Mouse (Mus musculus) embryonic facial prominence, embryonic 10.5 days (tissue): ENCODE data around the gene Adap1. TPM values are rescaled to one million over a fixed set of nuclear protein-coding genes. Genes with fewer than 3 reads are reported as not detected.

ENCODE experiments used
- DNase-seq: peaks from one replicate; pipeline ENCODE4 v3.0.0-alpha.2; 2017; ENCODE audit warnings: low spot score
- H3K27ac ChIP-seq: fragments of 300-500 bp; sonication (generic); replicated peaks from 2 replicates; pipeline ENCODE4 v1.5.1; 2016; ENCODE audit warnings: mild to moderate bottlenecking
- H3K27me3 ChIP-seq: fragments of 300-500 bp; sonication (generic); replicated peaks from 2 replicates; pipeline ENCODE4 v1.6.1; 2016; ENCODE audit warnings: low read depth, mild to moderate bottlenecking; ENCODE audit not compliant: poor library complexity, severe bottlenecking
- H3K36me3 ChIP-seq: fragments of 300-500 bp; sonication (generic); replicated peaks from 2 replicates; pipeline ENCODE4 v1.6.1; 2016; ENCODE audit warnings: mild to moderate bottlenecking, moderate library complexity
- H3K4me1 ChIP-seq: fragments of 300-500 bp; sonication (generic); 2 replicates; pipeline ENCODE4 v1.6.1; 2016
- H3K4me3 ChIP-seq: fragments of 300-500 bp; sonication (generic); 2 replicates; pipeline ENCODE4 v1.5.1; 2016; ENCODE audit warnings: mild to moderate bottlenecking, moderate library complexity
- H3K9me3 ChIP-seq: fragments of 300-500 bp; sonication (generic); 2 replicates; pipeline ENCODE4 v1.6.1; 2016; ENCODE audit warnings: mild to moderate bottlenecking
- WGBS: fragments of 180-500 bp; shearing (Covaris S2); methylation state at CpG from one replicate; pipeline ENCODE4 v1.1.7; 2016; 5-methylcytosine and 5-hydroxymethylcytosine counted together
- polyA plus RNA-seq: library from polyadenylated mRNA; unstranded; fragments of >200 nt; fragmentation: Nextera tagmentation; extraction: Ambion mirVana; gene quantifications from 2 replicates; pipeline ENCODE4 v1.2.1, GENCODE M21; 2016

The Adap1 gene
- polyA plus RNA-seq, 1 experiment from 2014 or later: 0.51 TPM

DNA sequence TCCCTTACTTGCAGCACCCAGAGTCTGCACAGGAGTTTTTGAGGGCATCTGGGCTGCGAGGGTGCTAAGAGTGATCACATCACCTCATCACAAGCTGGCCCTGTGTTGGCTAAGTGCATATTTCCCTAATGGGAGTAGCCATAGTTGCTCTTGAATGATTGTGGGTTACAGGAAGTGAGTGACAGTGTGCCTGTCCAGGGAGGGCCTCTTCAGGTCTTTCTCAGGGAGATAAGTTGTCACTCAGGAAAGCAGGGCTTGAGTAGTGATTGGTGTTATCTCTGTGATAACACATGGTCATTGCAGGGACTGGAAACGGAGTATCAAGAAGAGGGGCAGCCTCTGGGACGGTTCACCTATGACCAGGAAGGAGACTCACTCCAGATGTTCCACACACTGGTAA, 77.7 kb downstream of the Adap1 start:
- WGBS: 91% methylated on average over 3 of the region's 3 CpGs
- H3K9me3 ChIP-seq: no peaks in the 10 kb centered on the region
- peaks cover 80% of the 10 kb centered on the region for H3K36me3 ChIP-seq
- H3K4me3 ChIP-seq: no peak overlapping the region
- peaks cover 7% of the 10 kb centered on the region for H3K4me1 ChIP-seq
- no peaks in the 10 kb centered on the region for H3K27me3 ChIP-seq
- no peak for DNase-seq
- no peak overlapping the region for H3K27ac ChIP-seq

- Histone ChIP-seq H3K4me1 (no peaks in the 10 kb centered on the region), H3K4me3 (no peak overlapping the region), H3K36me3 (peaks cover 100% of the 10 kb centered on the region), H3K27me3 (no peaks in the 10 kb centered on the region), H3K27ac (no peak overlapping the region), H3K9me3 (no peaks in the 10 kb centered on the region)
- no peak for DNase-seq
- 89% methylated on average over 1 of the region's 1 CpGs for WGBS
Measured at GRCm38 (mm10) chr5:139243384-139243783, 82.0 kb downstream of the Adap1 start.

- no peaks in the 10 kb centered on the region for H3K9me3 ChIP-seq
- H3K4me3 ChIP-seq: no peak overlapping the region
- H3K27ac ChIP-seq: no peak overlapping the region
- no peaks in the 10 kb centered on the region for H3K4me1 ChIP-seq
- no peak for DNase-seq
- 90% methylated on average over 15 of the region's 15 CpGs for WGBS
- no peaks in the 10 kb centered on the region for H3K27me3 ChIP-seq
- peaks cover 100% of the 10 kb centered on the region for H3K36me3 ChIP-seq
Measured at GRCm38 (mm10) chr5:139241022-139241761, 84.2 kb downstream of the Adap1 start.

DNA sequence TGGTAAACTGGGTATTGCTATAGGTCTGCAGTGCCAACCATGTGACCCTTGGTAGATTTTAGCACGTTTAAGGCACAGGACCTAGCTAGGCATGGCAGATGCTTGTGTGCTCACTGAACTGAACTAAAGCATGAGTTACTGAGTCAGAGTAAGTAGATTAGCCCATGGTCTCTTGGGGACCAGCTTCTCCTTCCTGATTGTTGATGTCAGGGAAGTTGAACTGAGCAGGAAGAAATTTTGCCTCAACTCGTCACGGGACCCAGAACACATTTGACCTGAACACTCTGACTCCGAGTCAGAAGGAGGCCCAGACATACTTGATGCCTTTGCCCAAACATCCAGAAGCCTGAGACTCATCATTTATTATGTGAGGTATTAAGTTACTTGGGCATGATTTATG, 88.0 kb downstream of the Adap1 start:
- DNase-seq: no peak
- H3K4me1 ChIP-seq: no peaks in the 10 kb centered on the region
- H3K27ac ChIP-seq: no peak overlapping the region
- no peak overlapping the region for H3K4me3 ChIP-seq
- no peaks in the 10 kb centered on the region for H3K9me3 ChIP-seq
- 85% methylated on average over 4 of the region's 4 CpGs for WGBS
- no peaks in the 10 kb centered on the region for H3K27me3 ChIP-seq
- H3K36me3 ChIP-seq: peaks cover 100% of the 10 kb centered on the region

- no peaks in the 10 kb centered on the region for H3K27me3 ChIP-seq
- H3K4me1 ChIP-seq: no peaks in the 10 kb centered on the region
- no peak for DNase-seq
- H3K9me3 ChIP-seq: no peaks in the 10 kb centered on the region
- no peak overlapping the region for H3K4me3 ChIP-seq
- 91% methylated on average over 4 of the region's 4 CpGs for WGBS
- H3K36me3 ChIP-seq: peaks cover 100% of the 10 kb centered on the region
- no peak overlapping the region for H3K27ac ChIP-seq
Measured at GRCm38 (mm10) chr5:139234423-139234822, 91.0 kb downstream of the Adap1 start.

- no peaks in the 10 kb centered on the region for H3K9me3 ChIP-seq
- H3K4me1 ChIP-seq: no peaks in the 10 kb centered on the region
- no peak for DNase-seq
- H3K27me3 ChIP-seq: no peaks in the 10 kb centered on the region
- H3K36me3 ChIP-seq: peaks cover 100% of the 10 kb centered on the region
- H3K4me3 ChIP-seq: no peak overlapping the region
- H3K27ac ChIP-seq: no peak overlapping the region
- WGBS: 89% methylated on average over 3 of the region's 3 CpGs
Measured at GRCm38 (mm10) chr5:139232083-139232482, 93.3 kb downstream of the Adap1 start.

- H3K36me3 ChIP-seq: peaks cover 99% of the 10 kb centered on the region
- WGBS: 94% methylated on average over 3 of the region's 3 CpGs
- DNase-seq: no peak
Measured at GRCm38 (mm10) chr5:139229716-139230115, 95.7 kb downstream of the Adap1 start.

GRCm38 (mm10) chr5:139228318-139228717, 97.1 kb downstream of the Adap1 start:
- no peak overlapping the region for H3K27ac ChIP-seq
- H3K4me3 ChIP-seq: no peak overlapping the region
- WGBS: 95% methylated on average over 3 of the region's 3 CpGs
- DNase-seq: no peak
- no peaks in the 10 kb centered on the region for H3K9me3 ChIP-seq
- peaks cover 99% of the 10 kb centered on the region for H3K36me3 ChIP-seq
- no peaks in the 10 kb centered on the region for H3K27me3 ChIP-seq
- no peaks in the 10 kb centered on the region for H3K4me1 ChIP-seq

More at GRCm38 (mm10) chr5:139229716-139230115, 95.7 kb downstream of the Adap1 start:
- H3K4me3 ChIP-seq: no peak overlapping the region
- no peaks in the 10 kb centered on the region for H3K9me3 ChIP-seq
- H3K4me1 ChIP-seq: no peaks in the 10 kb centered on the region
- H3K27ac ChIP-seq: no peak overlapping the region
- no peaks in the 10 kb centered on the region for H3K27me3 ChIP-seq

- H3K4me3 ChIP-seq: no peak overlapping the region
- 93% methylated on average over 2 of the region's 2 CpGs for WGBS
Measured at GRCm38 (mm10) chr5:139227645-139228044, 97.8 kb downstream of the Adap1 start.

GRCm38 (mm10) chr5:139227236-139227635, 98.2 kb downstream of the Adap1 start:
- no peaks in the 10 kb centered on the region for H3K27me3 ChIP-seq
- H3K27ac ChIP-seq: no peak overlapping the region
- no peak for DNase-seq
- peaks cover 98% of the 10 kb centered on the region for H3K36me3 ChIP-seq
- H3K4me3 ChIP-seq: no peak overlapping the region
- no peaks in the 10 kb centered on the region for H3K4me1 ChIP-seq
- WGBS: 92% methylated on average over 4 of the region's 4 CpGs
- no peaks in the 10 kb centered on the region for H3K9me3 ChIP-seq

More at GRCm38 (mm10) chr5:139227645-139228044, 97.8 kb downstream of the Adap1 start:
- H3K4me1 ChIP-seq: no peaks in the 10 kb centered on the region
- no peaks in the 10 kb centered on the region for H3K27me3 ChIP-seq
- no peak for DNase-seq
- H3K27ac ChIP-seq: no peak overlapping the region
- H3K36me3 ChIP-seq: peaks cover 98% of the 10 kb centered on the region
- no peaks in the 10 kb centered on the region for H3K9me3 ChIP-seq

DNA sequence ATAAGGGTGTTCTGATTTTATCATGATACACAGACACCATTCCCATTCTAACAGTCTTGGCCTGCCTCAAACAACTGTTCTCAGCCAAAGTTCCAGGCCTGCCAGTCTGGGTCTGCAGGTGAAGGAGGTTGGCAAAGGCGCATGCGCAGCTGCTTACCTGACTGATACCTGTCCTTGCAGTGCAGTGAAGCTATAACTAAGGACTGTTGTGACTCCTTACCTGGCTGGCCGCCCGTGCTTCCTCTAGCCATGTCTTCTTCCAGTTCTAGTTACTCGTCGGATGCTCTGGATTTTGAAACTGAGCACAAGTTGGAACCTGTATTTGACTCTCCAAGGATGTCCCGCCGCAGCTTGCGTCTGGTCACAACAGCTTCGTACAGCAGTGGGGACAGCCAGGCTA, 102.1 kb downstream of the Adap1 start:
- H3K4me3 ChIP-seq: no peak overlapping the region
- no peak overlapping the region for H3K27ac ChIP-seq
- H3K27me3 ChIP-seq: no peaks in the 10 kb centered on the region
- no peaks in the 10 kb centered on the region for H3K4me1 ChIP-seq
- no peaks in the 10 kb centered on the region for H3K9me3 ChIP-seq
- peaks cover 86% of the 10 kb centered on the region for H3K36me3 ChIP-seq
- WGBS: 93% methylated on average over 10 of the region's 10 CpGs
- no peak for DNase-seq
